Mouse (Mus musculus) right cerebral cortex, postnatal 10 days (tissue): ENCODE measurements at regions not wholly inside any gene's neighbourhood (a gene's known extent, or its start where the extent isn't known, plus 50 kb on each side); places are given as distances from the start of the nearest gene placed in this dataset.

ENCODE experiments used
- DNase-seq, 2 experiments: peaks; one replicate each; pipeline ENCODE4 v3.0.0; 2021; ENCODE audit warnings: low spot score in 2 of 2

GRCm38 (mm10) chr11:43952151-43952550 is 51.1 kb upstream of the Adra1b start:
- DNase-seq, result no peak

GRCm38 (mm10) chr11:43958241-43958975 is 57.4 kb upstream of the Adra1b start:
- DNase-seq, result no peak

GRCm38 (mm10) chr11:43958976-43959315 is 57.9 kb upstream of the Adra1b start:
- no peak for DNase-seq

GRCm38 (mm10) chr11:43960348-43961105 is 59.5 kb upstream of the Adra1b start:
- no peak for DNase-seq

- DNase-seq, result no peak
Measured at GRCm38 (mm10) chr11:43961398-43962070, 60.5 kb upstream of the Adra1b start.

- no peak for DNase-seq
Measured at GRCm38 (mm10) chr11:43967764-43968163, 66.8 kb upstream of the Adra1b start.

GRCm38 (mm10) chr11:43971886-43972285 is 70.9 kb upstream of the Adra1b start:
- no peak for DNase-seq

GRCm38 (mm10) chr11:43976024-43976423 is 75.0 kb upstream of the Adra1b start:
- no peak for DNase-seq

GRCm38 (mm10) chr11:43979406-43979805 is 78.4 kb upstream of the Adra1b start:
- no peak for DNase-seq

- no peak for DNase-seq
Measured at GRCm38 (mm10) chr11:43980444-43980843, 79.4 kb upstream of the Adra1b start.

- DNase-seq, result peak; percentile 28 to 34
Measured at GRCm38 (mm10) chr11:43989911-43990430, 89.0 kb upstream of the Adra1b start.

- DNase-seq, result no peak
Measured at GRCm38 (mm10) chr11:43992011-43992471, 91.0 kb upstream of the Adra1b start.

GRCm38 (mm10) chr11:43998046-43998725 is 97.2 kb upstream of the Adra1b start:
- DNase-seq, result no peak

GRCm38 (mm10) chr11:44000056-44000455 is 99.0 kb upstream of the Adra1b start:
- no peak for DNase-seq

- no peak for DNase-seq
Measured at GRCm38 (mm10) chr11:44001843-44002589, 101.0 kb upstream of the Adra1b start.

GRCm38 (mm10) chr11:44002716-44003522 is 101.9 kb upstream of the Adra1b start:
- peak in 1 of 2 experiments; percentile 22 for DNase-seq

GRCm38 (mm10) chr11:44007526-44008040 is 106.6 kb upstream of the Adra1b start:
- no peak for DNase-seq

GRCm38 (mm10) chr11:44012314-44012713 is 111.3 kb upstream of the Adra1b start:
- no peak for DNase-seq

- no peak for DNase-seq
Measured at GRCm38 (mm10) chr11:44013841-44014240, 112.8 kb upstream of the Adra1b start.

GRCm38 (mm10) chr11:44021638-44022037 is 120.6 kb upstream of the Adra1b start:
- DNase-seq, result no peak
